Mouse (Mus musculus) thymus, adult 2 months (tissue): ENCODE results near the gene Itpkb.

ENCODE experiments used
- CTCF ChIP-seq: fragments of 200-500 bp; IDR thresholded peaks from 2 replicates; pipeline ENCODE4 v1.5.1; 2012; ENCODE audit warnings: mild to moderate bottlenecking, control low read depth, low read length, moderate library complexity, borderline replicate concordance; ENCODE audit not compliant: control insufficient read depth, poor library complexity, insufficient read depth; ENCODE audit errors: extremely low read depth
- POLR2A ChIP-seq: fragments of 200-500 bp; IDR thresholded peaks from 2 replicates; pipeline ENCODE4 v1.6.1; 2012; ENCODE audit warnings: mild to moderate bottlenecking, low read length, control low read depth, moderate library complexity; ENCODE audit not compliant: control insufficient read depth, poor library complexity, insufficient read depth; ENCODE audit errors: extremely low read depth

DNA sequence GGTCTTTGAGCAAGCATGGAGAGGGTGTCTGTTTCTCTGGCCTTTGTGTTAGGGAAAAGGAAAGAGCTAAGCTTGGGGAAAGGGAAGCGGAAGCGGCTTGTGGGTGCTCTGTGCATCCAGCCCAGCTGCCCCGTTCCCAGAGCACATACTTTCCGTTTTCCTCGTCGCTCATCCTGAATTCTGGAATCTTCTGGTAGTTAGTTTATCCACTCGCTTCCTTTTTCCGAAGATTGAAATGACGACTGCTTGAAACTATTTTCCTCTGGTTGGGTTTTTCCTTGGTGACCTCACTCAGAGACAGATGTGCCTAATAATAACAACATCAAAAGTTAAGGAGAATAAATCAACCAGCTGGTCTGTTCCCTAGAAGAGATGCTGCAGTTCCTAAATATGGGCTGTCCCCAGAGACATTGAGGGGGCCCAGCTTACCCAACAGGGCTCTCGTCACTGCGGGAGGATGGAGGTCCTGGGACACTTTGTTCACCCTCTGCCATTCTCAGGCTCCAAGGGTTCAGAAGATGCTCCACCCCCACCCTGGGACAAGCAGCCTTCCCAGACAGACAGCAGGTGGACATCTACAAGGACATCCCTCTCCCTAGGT, 72.3 kb downstream of the Itpkb start:
- TF ChIP-seq POLR2A, result no peak
- no peak for TF ChIP-seq CTCF
